Mouse (Mus musculus) embryonic fibroblast, embryonic 13.5 days (primary cell): ENCODE data around the gene Zdhhc14. TPM values are rescaled to one million over a fixed set of nuclear protein-coding genes. Genes with fewer than 3 reads are reported as not detected.

ENCODE experiments used
- H3K27ac ChIP-seq: 2 replicates; pipeline ENCODE4 v1.5.1; 2012; ENCODE audit warnings: low read length, control low read depth, inconsistent platforms; ENCODE audit not compliant: insufficient read depth
- H3K4me1 ChIP-seq: 2 replicates; pipeline ENCODE4 v1.6.1; 2011; ENCODE audit warnings: low read length; ENCODE audit not compliant: control insufficient read depth, insufficient read depth
- H3K4me3 ChIP-seq: 2 replicates; pipeline ENCODE4 v1.5.1; 2011; ENCODE audit warnings: mild to moderate bottlenecking, control low read depth, low read length; ENCODE audit not compliant: insufficient read depth
- CTCF ChIP-seq: IDR thresholded peaks from 2 replicates; pipeline ENCODE4 v1.5.1; 2011; ENCODE audit warnings: mild to moderate bottlenecking, control low read depth, low read length, moderate library complexity, borderline replicate concordance; ENCODE audit not compliant: insufficient read depth
- POLR2A ChIP-seq: IDR thresholded peaks from 2 replicates; pipeline ENCODE4 v1.6.1; 2011; ENCODE audit warnings: low read depth, mild to moderate bottlenecking, control low read depth, low read length, moderate library complexity
- polyA plus RNA-seq: library from polyadenylated mRNA; stranded (reverse); fragments of >200 nt; gene quantifications from 2 replicates; pipeline ENCODE4 v1.2.4, GENCODE M21; 2011; ENCODE audit warnings: low read depth; ENCODE audit not compliant: missing spikeins, insufficient read length

The Zdhhc14 gene
- polyA plus RNA-seq, 1 experiment: 2.2 TPM

DNA sequence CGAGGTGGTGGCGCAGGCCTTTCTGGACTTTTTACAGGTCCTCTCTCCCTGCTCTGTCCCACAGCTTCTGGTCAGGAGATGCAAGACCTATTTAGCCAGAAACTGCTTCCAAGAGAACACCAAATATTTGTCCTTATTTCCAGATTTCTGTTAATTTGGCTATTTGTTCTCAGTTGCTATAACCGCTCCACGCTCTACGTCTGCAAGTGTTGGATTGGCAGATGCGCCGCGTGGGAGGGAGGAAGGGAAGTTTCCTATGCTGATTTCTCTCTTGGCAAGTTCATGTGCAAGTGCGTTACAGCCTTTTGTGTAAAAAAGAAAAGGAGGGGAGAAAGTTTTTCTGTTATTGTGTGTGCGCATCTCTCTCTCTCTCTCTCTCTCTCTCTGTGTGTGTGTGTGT is 58.1 kb downstream of the Zdhhc14 start:
- Histone ChIP-seq H3K4me3 (no peak overlapping the region), H3K27ac (no peak overlapping the region), H3K4me1 (no peaks in the 10 kb centered on the region)
- TF ChIP-seq CTCF: no peak
- no peak for TF ChIP-seq POLR2A

DNA sequence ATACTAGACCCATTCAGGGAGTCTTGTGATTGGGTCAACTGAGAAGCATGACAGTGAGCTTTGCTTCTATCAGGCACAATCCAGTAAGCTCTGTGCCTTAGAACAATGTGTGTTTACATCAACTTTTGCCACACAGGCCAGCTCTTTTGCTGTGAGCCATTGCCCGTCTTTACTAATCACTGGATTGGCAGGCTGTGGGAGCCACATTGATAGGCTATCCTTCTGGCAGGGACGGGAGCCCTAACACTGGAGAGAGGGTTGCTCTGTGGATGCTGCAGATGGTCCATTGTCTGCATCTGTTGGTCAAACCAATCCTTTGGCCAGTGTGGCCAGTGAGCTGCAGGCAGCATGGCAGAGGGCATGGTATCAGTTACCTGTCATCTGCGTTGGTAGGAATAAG is 58.8 kb downstream of the Zdhhc14 start:
- Histone ChIP-seq H3K27ac (no peak overlapping the region), H3K4me3 (no peak overlapping the region), H3K4me1 (no peaks in the 10 kb centered on the region)
- TF ChIP-seq POLR2A: no peak
- TF ChIP-seq CTCF: no peak

DNA sequence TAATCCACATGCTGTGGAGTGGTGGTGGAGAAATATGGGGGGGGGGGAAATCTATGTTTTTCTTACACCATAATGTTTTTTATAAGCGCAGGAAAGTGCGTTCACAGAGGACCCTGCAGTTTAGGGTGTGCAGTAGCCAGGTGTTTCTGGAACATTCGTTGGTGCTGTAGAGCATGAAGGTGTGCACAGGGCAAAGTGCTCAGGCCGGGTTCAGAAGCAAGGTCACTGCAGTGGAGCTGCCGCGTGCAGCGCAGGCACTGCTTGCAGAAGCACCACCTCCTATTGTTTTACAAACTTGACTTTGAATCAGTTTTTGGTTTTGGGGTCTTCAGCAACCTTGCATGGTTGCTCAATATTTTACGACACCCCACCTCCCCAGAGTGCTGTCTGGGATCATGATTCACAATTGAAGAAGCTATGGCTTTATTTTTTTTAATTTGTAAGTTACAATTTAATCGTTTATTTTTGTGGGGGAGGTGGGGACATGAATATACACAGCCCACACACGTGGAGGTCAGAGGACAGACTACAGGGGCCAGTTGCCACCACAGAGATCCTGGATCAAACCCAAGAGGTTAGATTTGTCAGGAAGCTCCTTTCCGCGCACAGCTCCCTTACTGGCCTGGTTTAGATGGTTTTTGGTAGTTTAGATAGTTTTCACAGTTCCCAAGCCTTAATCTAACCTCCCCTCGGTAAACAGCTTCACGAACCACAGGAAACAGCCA is 59.8 kb downstream of the Zdhhc14 start:
- TF ChIP-seq CTCF: no peak
- no peak for TF ChIP-seq POLR2A
- H3K4me3 ChIP-seq: no peak overlapping the region
- H3K4me1 ChIP-seq: no peaks in the 10 kb centered on the region
- H3K27ac ChIP-seq: no peak overlapping the region

DNA sequence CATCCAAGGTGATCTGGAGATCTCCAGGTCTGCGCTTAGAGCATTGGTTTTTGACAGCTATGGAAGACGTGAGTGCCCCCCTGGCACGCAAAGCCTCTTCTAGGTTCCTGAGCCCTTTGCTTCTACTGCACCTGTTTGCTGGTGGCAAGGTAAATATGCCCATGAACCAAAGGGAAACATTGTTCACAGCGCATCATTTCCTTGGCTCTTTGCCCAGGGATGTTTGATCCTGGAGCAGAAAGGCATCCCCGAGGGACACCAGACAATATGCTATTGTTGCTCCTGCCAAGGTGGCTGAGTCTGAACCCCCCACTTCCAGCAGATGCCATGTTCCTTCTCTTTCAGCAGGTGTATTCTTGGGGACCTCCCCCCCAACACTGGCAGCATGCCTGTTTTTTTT is 61.2 kb downstream of the Zdhhc14 start:
- no peak overlapping the region for H3K4me3 ChIP-seq
- TF ChIP-seq CTCF (no peak), POLR2A (no peak)

DNA sequence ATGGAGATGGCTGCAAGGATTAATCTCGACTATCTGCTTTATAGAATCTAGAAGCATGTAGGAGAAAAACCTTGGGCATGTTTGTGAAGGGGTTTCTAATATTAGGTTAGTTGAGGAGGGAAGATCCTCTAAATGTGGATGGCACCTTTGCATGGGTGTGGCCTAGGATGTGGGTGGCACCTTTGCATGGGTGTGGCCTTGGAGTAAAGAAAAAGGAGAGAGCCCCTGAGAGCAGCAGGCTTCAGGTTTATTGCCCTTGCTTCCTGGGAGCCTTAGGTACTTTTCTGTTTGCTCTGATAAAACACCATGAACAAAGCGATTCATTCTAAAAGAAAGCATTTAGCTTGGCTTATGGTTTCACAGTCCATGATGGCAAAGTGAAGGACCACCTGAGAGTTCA is 62.2 kb downstream of the Zdhhc14 start:
- TF ChIP-seq POLR2A: no peak
- no peak for TF ChIP-seq CTCF
- H3K27ac ChIP-seq: no peak overlapping the region
- H3K4me1 ChIP-seq: no peaks in the 10 kb centered on the region
- H3K4me3 ChIP-seq: no peak overlapping the region

More for the DNA sequence above, 61.2 kb downstream of the Zdhhc14 start:
- Histone ChIP-seq H3K27ac (no peak overlapping the region), H3K4me1 (no peaks in the 10 kb centered on the region)

DNA sequence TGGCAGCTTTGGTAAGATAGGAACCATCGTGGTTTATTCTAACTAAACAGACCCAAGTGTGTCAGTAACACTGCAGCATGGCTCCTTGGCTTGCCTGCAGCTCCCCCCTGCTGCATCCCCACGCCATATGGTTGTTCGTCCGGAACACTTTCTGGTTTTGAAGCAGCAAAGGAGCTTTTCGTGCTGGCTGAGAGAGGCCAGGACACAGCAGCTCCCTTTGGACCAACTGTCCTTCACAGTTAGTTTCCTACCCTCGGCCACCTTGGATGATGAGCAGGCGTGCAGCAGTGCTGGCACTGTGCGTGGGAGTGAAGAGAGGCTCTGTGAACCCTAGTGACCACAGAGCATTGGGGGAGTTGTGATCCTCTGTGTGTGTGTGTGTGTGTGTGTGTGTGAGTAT is 64.2 kb downstream of the Zdhhc14 start:
- TF ChIP-seq POLR2A (no peak), CTCF (no peak)
- no peak overlapping the region for H3K4me3 ChIP-seq
- no peak overlapping the region for H3K27ac ChIP-seq
- H3K4me1 ChIP-seq: no peaks in the 10 kb centered on the region

DNA sequence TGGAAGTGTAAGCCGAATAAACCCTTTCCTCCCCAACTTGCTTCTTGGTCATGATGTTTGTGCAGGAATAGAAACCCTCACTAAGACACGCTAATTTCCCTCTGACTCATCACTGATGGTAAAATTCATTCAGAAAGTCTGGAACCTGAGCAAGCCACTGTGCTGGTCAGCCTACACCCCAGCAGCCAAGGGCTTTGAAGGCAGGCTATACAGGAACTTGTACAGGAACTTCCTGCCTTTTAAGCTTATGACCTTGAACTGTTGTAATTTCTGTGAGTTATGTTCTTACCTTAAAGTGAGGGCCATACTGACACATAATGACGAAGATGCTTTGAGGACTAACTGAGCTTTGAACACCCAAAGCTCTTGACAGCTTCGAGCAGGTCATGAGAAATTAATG is 67.9 kb downstream of the Zdhhc14 start:
- no peak overlapping the region for H3K27ac ChIP-seq
- TF ChIP-seq POLR2A (no peak), CTCF (no peak)

DNA sequence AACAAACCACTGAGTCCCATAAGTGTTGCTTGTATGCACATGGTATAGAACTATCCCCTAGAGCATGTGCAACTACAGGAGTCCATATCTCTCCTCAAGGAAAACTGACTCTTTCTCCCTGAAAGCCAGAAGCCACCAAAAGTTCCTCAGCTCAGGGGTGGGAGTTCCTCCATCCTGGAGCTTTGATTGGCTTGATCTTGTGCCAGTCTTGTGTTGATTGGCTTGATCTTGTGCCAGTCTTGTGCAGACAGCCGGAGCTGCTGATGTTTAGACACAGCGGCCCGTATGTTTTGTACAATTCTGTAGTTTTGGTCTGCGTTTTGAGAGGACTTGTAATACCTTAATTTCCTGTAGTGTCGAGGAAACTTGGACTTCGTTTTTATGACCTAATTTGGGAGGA is 70.8 kb downstream of the Zdhhc14 start:
- H3K4me3 ChIP-seq: no peak overlapping the region
- H3K27ac ChIP-seq: no peak overlapping the region
- H3K4me1 ChIP-seq: no peaks in the 10 kb centered on the region; the same call in 1 of the 2 replicates
- no peak for TF ChIP-seq POLR2A
- TF ChIP-seq CTCF: no peak

More for the DNA sequence above, 67.9 kb downstream of the Zdhhc14 start:
- Histone ChIP-seq H3K4me1 (no peaks in the 10 kb centered on the region; the same call in 1 of the 2 replicates), H3K4me3 (no peak overlapping the region)

DNA sequence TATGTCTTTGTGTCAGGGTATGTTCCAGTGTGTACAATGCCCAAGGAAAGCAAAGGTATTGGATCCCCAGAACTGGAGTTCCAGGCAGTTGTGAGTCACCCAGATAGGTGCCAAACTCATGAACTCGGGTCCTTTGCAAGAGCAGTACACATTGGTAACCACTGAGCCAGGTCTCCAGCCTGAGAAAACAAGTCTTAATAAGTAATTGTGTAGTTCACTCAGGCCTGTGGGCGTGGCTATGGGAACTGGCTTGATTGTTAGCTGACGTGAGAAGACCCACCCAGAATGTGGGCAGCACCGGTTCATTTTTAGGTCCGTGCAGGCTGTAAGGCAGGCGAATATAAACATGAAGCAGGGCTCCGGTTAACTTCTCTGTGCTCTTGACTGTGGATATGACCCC is 73.6 kb downstream of the Zdhhc14 start:
- no peak for TF ChIP-seq CTCF
- no peak for TF ChIP-seq POLR2A
- no peak overlapping the region for H3K4me3 ChIP-seq

DNA sequence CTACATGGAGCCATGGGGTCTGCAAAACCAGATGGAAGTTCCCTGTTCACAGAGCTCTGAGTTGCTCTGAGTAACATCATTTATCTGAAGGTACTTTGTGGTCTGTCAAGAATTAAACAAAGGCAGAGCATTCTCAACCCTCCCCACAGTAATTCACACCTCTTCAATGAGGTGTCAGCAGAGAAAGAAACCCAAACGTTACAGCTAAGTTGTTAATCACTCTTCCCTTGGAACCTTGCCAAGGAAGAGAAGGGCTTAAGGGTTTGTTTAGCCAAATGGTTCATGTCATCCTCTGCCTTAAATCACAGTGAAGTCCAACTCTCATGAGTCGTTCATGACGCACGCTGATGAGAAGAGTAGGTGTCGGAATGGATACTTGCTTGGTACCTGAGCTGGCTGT is 75.6 kb downstream of the Zdhhc14 start:
- TF ChIP-seq POLR2A (no peak), CTCF (no peak)
- no peak overlapping the region for H3K27ac ChIP-seq
- no peaks in the 10 kb centered on the region; the same call in none of the 2 replicates for H3K4me1 ChIP-seq
- H3K4me3 ChIP-seq: no peak overlapping the region

More for the DNA sequence above, 73.6 kb downstream of the Zdhhc14 start:
- Histone ChIP-seq H3K4me1 (no peaks in the 10 kb centered on the region; the same call in none of the 2 replicates), H3K27ac (no peak overlapping the region)
